Mouse (Mus musculus) layer of hippocampus, postnatal 25 days (tissue): Measurements from ENCODE around the gene Zscan10. TPM values are rescaled to one million over a fixed set of nuclear protein-coding genes. Genes with fewer than 3 reads are reported as not detected.
"Not testable (repeated sequence)": the region's sequence is repeated elsewhere in the genome, so short reads cannot be mapped to it uniquely, and the experiment has no call there.

Experiments used
- DNase-seq, 2 experiments: peaks; one replicate each; pipeline ENCODE4 v3.0.0; 2022; ENCODE audit warnings: mixed read lengths in 2 of 2, low spot score in 1 of 2; ENCODE audit errors: extremely low spot score in 1 of 2
- total RNA-seq, 2 experiments: library from RNA; stranded (reverse); gene quantifications; 2 replicates each; pipeline ENCODE4 v1.2.3; 2021

The Zscan10 gene
- total RNA-seq, 2 experiments from 2014 or later: not detected

GRCm38 (mm10) chr17:23585721-23586491 is 14.8 kb upstream of the Zscan10 start:
- DNase-seq: peak; percentile 54 to 64

- DNase-seq: no peak
Observed at GRCm38 (mm10) chr17:23587253-23587652, 13.4 kb upstream of the Zscan10 start.

GRCm38 (mm10) chr17:23592208-23592925 is 8.3 kb upstream of the Zscan10 start:
- peak; percentile 86 to 90 for DNase-seq

GRCm38 (mm10) chr17:23592926-23593300 is 7.7 kb upstream of the Zscan10 start:
- no peak for DNase-seq

GRCm38 (mm10) chr17:23595139-23595538 is 5.5 kb upstream of the Zscan10 start:
- not testable (repeated sequence) for DNase-seq

- DNase-seq: peak; percentile 48 to 51
Observed at GRCm38 (mm10) chr17:23598582-23599552, 1.8 kb upstream of the Zscan10 start, which contains the start of gene Zfp13. Zfp13 (minus strand) TSS chr17:23599487.

GRCm38 (mm10) chr17:23599605-23600063 is 1.0 kb upstream of the Zscan10 start:
- DNase-seq: no peak

- DNase-seq: no peak
Observed at GRCm38 (mm10) chr17:23601836-23602585, 1.4 kb downstream of the Zscan10 start.

- no peak for DNase-seq
Observed at GRCm38 (mm10) chr17:23603077-23603476, 2.4 kb downstream of the Zscan10 start.

GRCm38 (mm10) chr17:23603542-23603941 is 2.9 kb downstream of the Zscan10 start:
- DNase-seq: peak in 1 of 2 experiments; percentile 16

GRCm38 (mm10) chr17:23604394-23604793 is 3.7 kb downstream of the Zscan10 start:
- no peak for DNase-seq

- DNase-seq: no peak
Observed at GRCm38 (mm10) chr17:23605220-23605619, 4.6 kb downstream of the Zscan10 start.

- peak in 1 of 2 experiments; percentile 7 for DNase-seq
Observed at GRCm38 (mm10) chr17:23609612-23610011, 9.0 kb downstream of the Zscan10 start.

GRCm38 (mm10) chr17:23610361-23610800 is 9.7 kb downstream of the Zscan10 start:
- peak in 1 of 2 experiments; percentile 55 for DNase-seq

GRCm38 (mm10) chr17:23617087-23617486 is 16.4 kb downstream of the Zscan10 start:
- DNase-seq: no peak

GRCm38 (mm10) chr17:23620351-23620750 is 19.7 kb downstream of the Zscan10 start:
- DNase-seq: no peak

- no peak for DNase-seq
Observed at GRCm38 (mm10) chr17:23627813-23628212, 27.2 kb downstream of the Zscan10 start.

GRCm38 (mm10) chr17:23630195-23631020 is 29.8 kb downstream of the Zscan10 start:
- peak; percentile 83 to 86 for DNase-seq

GRCm38 (mm10) chr17:23631241-23631640 is 30.6 kb downstream of the Zscan10 start:
- DNase-seq: no peak
